Mouse (Mus musculus) embryonic fibroblast, embryonic 13.5 days (primary cell): ENCODE data around the gene Gm572. TPM values are rescaled to one million over a fixed set of nuclear protein-coding genes. Genes with fewer than 3 reads are reported as not detected.

Experiments
- H3K27ac ChIP-seq: 2 replicates; pipeline ENCODE4 v1.5.1; 2012; ENCODE audit warnings: low read length, control low read depth, inconsistent platforms; ENCODE audit not compliant: insufficient read depth
- H3K4me1 ChIP-seq: 2 replicates; pipeline ENCODE4 v1.6.1; 2011; ENCODE audit warnings: low read length; ENCODE audit not compliant: control insufficient read depth, insufficient read depth
- H3K4me3 ChIP-seq: 2 replicates; pipeline ENCODE4 v1.5.1; 2011; ENCODE audit warnings: mild to moderate bottlenecking, control low read depth, low read length; ENCODE audit not compliant: insufficient read depth
- CTCF ChIP-seq: IDR thresholded peaks from 2 replicates; pipeline ENCODE4 v1.5.1; 2011; ENCODE audit warnings: mild to moderate bottlenecking, control low read depth, low read length, moderate library complexity, borderline replicate concordance; ENCODE audit not compliant: insufficient read depth
- POLR2A ChIP-seq: IDR thresholded peaks from 2 replicates; pipeline ENCODE4 v1.6.1; 2011; ENCODE audit warnings: low read depth, mild to moderate bottlenecking, control low read depth, low read length, moderate library complexity
- polyA plus RNA-seq: library from polyadenylated mRNA; stranded (reverse); fragments of >200 nt; gene quantifications from 2 replicates; pipeline ENCODE4 v1.2.4, GENCODE M21; 2011; ENCODE audit warnings: low read depth; ENCODE audit not compliant: missing spikeins, insufficient read length

Gene Gm572
- polyA plus RNA-seq, 1 experiment: not detected

GRCm38 (mm10) chr4:148663326-148663725, 20.2 kb downstream of the Gm572 start:
- H3K4me1 ChIP-seq: no peaks in the 10 kb centered on the region
- no peak overlapping the region for H3K4me3 ChIP-seq
- TF ChIP-seq CTCF (no peak), POLR2A (no peak)
- H3K27ac ChIP-seq: no peak overlapping the region

GRCm38 (mm10) chr4:148664021-148664420, 20.9 kb downstream of the Gm572 start:
- H3K27ac ChIP-seq: no peak overlapping the region
- no peaks in the 10 kb centered on the region for H3K4me1 ChIP-seq
- TF ChIP-seq POLR2A (no peak), CTCF (no peak)
- no peak overlapping the region for H3K4me3 ChIP-seq

GRCm38 (mm10) chr4:148667006-148667755, 24.1 kb downstream of the Gm572 start:
- Histone ChIP-seq H3K4me3 (no peak overlapping the region), H3K27ac (no peak overlapping the region), H3K4me1 (no peaks in the 10 kb centered on the region)
- TF ChIP-seq POLR2A: no peak

GRCm38 (mm10) chr4:148671230-148671947, 28.3 kb downstream of the Gm572 start:
- no peak for TF ChIP-seq POLR2A
- TF ChIP-seq CTCF: no peak

GRCm38 (mm10) chr4:148675043-148675442, 31.9 kb downstream of the Gm572 start:
- Histone ChIP-seq H3K4me3 (no peak overlapping the region), H3K4me1 (peaks cover 7% of the 10 kb centered on the region; the same call in 1 of the 2 replicates), H3K27ac (no peak overlapping the region)
- TF ChIP-seq CTCF (no peak), POLR2A (no peak)

More at GRCm38 (mm10) chr4:148671230-148671947, 28.3 kb downstream of the Gm572 start:
- Histone ChIP-seq H3K4me3 (no peak overlapping the region), H3K4me1 (peaks cover 4% of the 10 kb centered on the region; the same call in 1 of the 2 replicates), H3K27ac (no peak overlapping the region)

- TF ChIP-seq CTCF (no peak), POLR2A (no peak)
- Histone ChIP-seq H3K4me3 (no peak overlapping the region), H3K4me1 (peaks cover 7% of the 10 kb centered on the region; the same call in 1 of the 2 replicates), H3K27ac (no peak overlapping the region)
These were observed 33.3 kb downstream of the Gm572 start for GRCm38 (mm10) chr4:148676188-148676960.

- Histone ChIP-seq H3K27ac (no peak overlapping the region), H3K4me1 (peaks cover 7% of the 10 kb centered on the region; the same call in 1 of the 2 replicates), H3K4me3 (no peak overlapping the region)
- TF ChIP-seq POLR2A (no peak), CTCF (no peak)
These were observed 34.0 kb downstream of the Gm572 start for GRCm38 (mm10) chr4:148676961-148677637.

- no peak overlapping the region for H3K4me3 ChIP-seq
- no peak overlapping the region for H3K27ac ChIP-seq
- no peak for TF ChIP-seq CTCF
- TF ChIP-seq POLR2A: no peak
- H3K4me1 ChIP-seq: peaks cover 7% of the 10 kb centered on the region; the same call in 1 of the 2 replicates
These were observed 35.0 kb downstream of the Gm572 start for GRCm38 (mm10) chr4:148678105-148678504.

GRCm38 (mm10) chr4:148680505-148681067, 37.5 kb downstream of the Gm572 start:
- no peak for TF ChIP-seq POLR2A
- TF ChIP-seq CTCF: no peak

More at GRCm38 (mm10) chr4:148680505-148681067, 37.5 kb downstream of the Gm572 start:
- H3K4me1 ChIP-seq: peaks cover 7% of the 10 kb centered on the region; the same call in 1 of the 2 replicates
- no peak overlapping the region for H3K4me3 ChIP-seq
- H3K27ac ChIP-seq: no peak overlapping the region
